Mouse (Mus musculus): ENCODE results near the gene Uaca.

DNA sequence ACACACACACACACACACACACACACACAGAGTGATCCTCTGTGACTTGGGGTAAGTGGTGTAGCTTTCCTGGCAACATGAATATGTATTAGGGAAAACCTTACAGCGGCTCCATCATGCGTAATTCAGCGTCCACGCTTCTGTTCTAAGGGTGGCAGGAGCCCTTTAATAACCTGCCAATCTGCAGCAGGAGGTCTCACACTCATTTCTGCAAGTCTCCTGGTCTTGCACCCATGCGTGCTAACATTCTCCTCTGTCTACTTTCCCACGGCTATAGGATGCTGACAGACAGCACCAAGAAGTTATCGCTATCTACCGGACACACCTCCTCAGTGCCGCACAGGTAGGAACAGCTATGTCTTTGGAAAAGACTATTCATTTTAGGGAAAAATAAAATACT, 81.7 kb downstream of the Uaca start:
- no peak for TF ChIP-seq IRF4 (IDR thresholded peaks at IDR 0.05; ENCODE audit: low read depth, low read length)
- no peak for TF ChIP-seq CHD1 (IDR thresholded peaks at IDR 0.05; ENCODE audit: low read depth, low read length)
- no peak for TF ChIP-seq RCOR1 (conservative IDR thresholded peaks at IDR 0.05; ENCODE audit: low read depth, low read length)
